Mouse (Mus musculus): ENCODE results near the gene Scube1. TPM values are rescaled to one million over a fixed set of nuclear protein-coding genes. Genes with fewer than 3 reads are reported as not detected.

The Scube1 gene
- total and polyA plus RNA-seq, 3 experiments, result 0.65 to 2.2 (median 1.3) TPM

DNA sequence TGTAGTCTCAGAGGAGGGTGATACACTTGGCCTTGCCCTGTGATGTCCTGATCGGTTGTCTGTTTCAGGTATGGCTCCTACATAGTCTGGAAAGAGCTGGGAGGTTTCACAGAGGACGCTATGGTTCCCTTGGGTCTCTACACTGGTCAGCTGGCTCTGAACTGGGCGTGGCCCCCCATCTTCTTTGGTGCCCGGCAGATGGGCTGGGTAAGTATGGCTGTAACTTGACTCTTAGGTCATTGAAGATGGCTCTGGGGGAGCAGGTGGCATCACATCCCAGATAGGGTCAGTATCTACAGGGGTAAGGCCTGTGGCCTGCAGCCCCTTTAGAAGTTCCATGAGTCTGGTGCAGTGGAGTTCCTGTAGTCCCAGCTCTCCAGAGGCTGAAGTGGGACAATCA, 152.7 kb downstream of the Scube1 start:
- intact Hi-C loops (cut with DNase I), result no loop called here
- Histone ChIP-seq H3K9ac (ENCODE audit: low read depth, low read length) (no peak overlapping the region), H3K36me3 (ENCODE audit: control insufficient read depth, insufficient read depth, low read length) (no peaks in the 10 kb centered on the region), H3K27me3 (ENCODE audit: control insufficient read depth, insufficient read depth, low read length) (no peaks in the 10 kb centered on the region), H3K79me2 (replicated peaks; ENCODE audit: control insufficient read depth, insufficient read depth, low read length) (no peaks in the 10 kb centered on the region), H3K27ac (no peak overlapping the region), H3K4me3 (no peak overlapping the region), H3K4me1 (ENCODE audit: control insufficient read depth, insufficient read depth, low read length) (no peaks in the 10 kb centered on the region)
- 79% methylated on average over 4 of the region's 4 CpGs for WGBS
- TF ChIP-seq POLR2A (IDR thresholded peaks at IDR 0.05; ENCODE audit: insufficient read depth, low read depth, low read length) (no peak), CTCF (IDR thresholded peaks at IDR 0.05) (no peak), EP300 (IDR thresholded peaks at IDR 0.05; ENCODE audit: insufficient read depth, low read depth, low read length) (no peak)
- no peak for DNase-seq

DNA sequence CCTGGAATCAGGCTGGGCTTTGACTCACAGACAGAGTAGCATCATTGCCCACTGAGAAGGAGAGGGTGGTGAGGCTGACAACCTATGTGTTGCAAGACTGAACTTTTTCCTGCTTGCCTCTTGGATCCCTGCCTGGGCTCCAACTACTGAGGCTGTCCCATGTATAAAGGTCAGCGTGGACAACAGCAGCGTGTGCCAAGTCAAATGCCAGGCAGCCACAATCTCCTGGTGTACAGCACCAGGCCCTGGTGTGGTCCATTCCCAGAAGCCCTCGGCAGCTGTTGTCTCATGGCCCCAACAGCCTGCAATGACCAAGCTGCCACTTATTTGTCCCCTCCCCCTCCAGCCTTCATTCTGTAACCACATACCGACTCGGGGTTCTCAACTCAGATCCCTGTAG, 153.2 kb downstream of the Scube1 start:
- intact Hi-C loops (cut with DNase I), result no loop called here
- 73% methylated on average over 5 of the region's 5 CpGs for WGBS
- H3K79me2 ChIP-seq (replicated peaks; ENCODE audit: control insufficient read depth, insufficient read depth, low read length), result no peaks in the 10 kb centered on the region
- H3K27ac ChIP-seq, result no peak overlapping the region
- H3K4me1 ChIP-seq (ENCODE audit: control insufficient read depth, insufficient read depth, low read length), result peaks cover 2% of the 10 kb centered on the region; the same call in 1 of the 2 replicates
- no peak overlapping the region for H3K4me3 ChIP-seq
- no peaks in the 10 kb centered on the region for H3K36me3 ChIP-seq (ENCODE audit: control insufficient read depth, insufficient read depth, low read length)
- TF ChIP-seq EP300 (IDR thresholded peaks at IDR 0.05; ENCODE audit: insufficient read depth, low read depth, low read length) (no peak), POLR2A (IDR thresholded peaks at IDR 0.05; ENCODE audit: insufficient read depth, low read depth, low read length) (no peak), CTCF (IDR thresholded peaks at IDR 0.05) (no peak)
- no peak overlapping the region for H3K9ac ChIP-seq (ENCODE audit: low read depth, low read length)
- H3K27me3 ChIP-seq (ENCODE audit: control insufficient read depth, insufficient read depth, low read length), result no peaks in the 10 kb centered on the region
- DNase-seq, result no peak

DNA sequence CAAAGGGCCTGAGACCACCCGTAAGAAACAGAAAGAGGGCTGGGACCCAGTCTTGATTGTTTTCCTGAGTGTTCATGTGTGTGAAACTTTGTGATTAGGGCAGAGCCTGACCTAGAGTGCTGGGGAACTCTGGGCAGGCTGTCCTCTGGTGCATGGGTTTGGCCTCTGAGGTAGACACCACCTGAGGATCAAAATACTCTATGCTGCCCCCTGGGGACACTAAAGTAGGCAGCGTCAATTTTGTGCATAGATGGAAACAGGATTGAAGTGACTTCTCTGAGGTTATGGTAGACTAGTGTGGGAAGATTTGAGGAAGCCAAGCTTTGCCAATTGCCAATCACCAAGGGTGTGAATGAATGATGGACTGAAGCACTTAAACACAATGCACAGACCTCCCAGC, 154.2 kb downstream of the Scube1 start:
- no peak for DNase-seq
- H3K79me2 ChIP-seq (replicated peaks; ENCODE audit: control insufficient read depth, insufficient read depth, low read length), result no peaks in the 10 kb centered on the region
- intact Hi-C loops (cut with DNase I), result no loop called here
- no peak overlapping the region for H3K4me3 ChIP-seq
- H3K27me3 ChIP-seq (ENCODE audit: control insufficient read depth, insufficient read depth, low read length), result no peaks in the 10 kb centered on the region
- no peak overlapping the region for H3K27ac ChIP-seq
- H3K36me3 ChIP-seq (ENCODE audit: control insufficient read depth, insufficient read depth, low read length), result no peaks in the 10 kb centered on the region
- TF ChIP-seq POLR2A (IDR thresholded peaks at IDR 0.05; ENCODE audit: insufficient read depth, low read depth, low read length) (no peak), CTCF (IDR thresholded peaks at IDR 0.05) (peak; percentile 50), EP300 (IDR thresholded peaks at IDR 0.05; ENCODE audit: insufficient read depth, low read depth, low read length) (no peak)
- no peak overlapping the region for H3K9ac ChIP-seq (ENCODE audit: low read depth, low read length)
- WGBS, result 63% methylated on average over 2 of the region's 2 CpGs
- H3K4me1 ChIP-seq (ENCODE audit: control insufficient read depth, insufficient read depth, low read length), result peaks cover 4% of the 10 kb centered on the region

DNA sequence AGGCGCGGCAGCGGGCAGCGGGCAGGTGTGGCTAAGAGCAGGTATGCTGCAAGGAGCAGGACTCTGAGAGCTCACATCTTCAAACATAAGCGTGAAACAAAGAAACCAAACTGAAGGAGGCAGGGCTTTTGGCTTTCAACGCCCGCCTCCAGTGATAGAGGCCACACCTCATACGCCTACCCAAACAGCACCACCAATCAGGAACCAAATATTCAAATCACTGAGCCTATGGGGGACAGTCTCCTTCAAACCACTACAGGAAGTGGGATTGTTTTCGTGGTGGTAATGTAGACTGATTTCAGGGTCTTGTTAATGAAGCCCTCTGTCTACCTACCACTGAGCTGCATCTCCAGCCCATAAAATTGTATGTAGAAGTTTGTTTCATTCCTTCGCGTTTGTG, 155.1 kb downstream of the Scube1 start:
- Histone ChIP-seq H3K9ac (ENCODE audit: low read depth, low read length) (no peak overlapping the region), H3K36me3 (ENCODE audit: control insufficient read depth, insufficient read depth, low read length) (no peaks in the 10 kb centered on the region), H3K4me3 (no peak overlapping the region), H3K79me2 (replicated peaks; ENCODE audit: control insufficient read depth, insufficient read depth, low read length) (no peaks in the 10 kb centered on the region), H3K27me3 (ENCODE audit: control insufficient read depth, insufficient read depth, low read length) (no peaks in the 10 kb centered on the region), H3K27ac (no peak overlapping the region), H3K4me1 (ENCODE audit: control insufficient read depth, insufficient read depth, low read length) (peaks cover 6% of the 10 kb centered on the region)
- intact Hi-C loops (cut with DNase I), result loop anchor here (5.0 kb wide), 1 partner anchor 38 kb away; no protein-coding TSS in a partner anchor
- DNase-seq, result no peak
- 69% methylated on average over 11 of the region's 11 CpGs for WGBS
- no peak for TF ChIP-seq EP300 (IDR thresholded peaks at IDR 0.05; ENCODE audit: insufficient read depth, low read depth, low read length)
- no peak for TF ChIP-seq CTCF (IDR thresholded peaks at IDR 0.05)
- TF ChIP-seq POLR2A (IDR thresholded peaks at IDR 0.05; ENCODE audit: insufficient read depth, low read depth, low read length), result no peak

DNA sequence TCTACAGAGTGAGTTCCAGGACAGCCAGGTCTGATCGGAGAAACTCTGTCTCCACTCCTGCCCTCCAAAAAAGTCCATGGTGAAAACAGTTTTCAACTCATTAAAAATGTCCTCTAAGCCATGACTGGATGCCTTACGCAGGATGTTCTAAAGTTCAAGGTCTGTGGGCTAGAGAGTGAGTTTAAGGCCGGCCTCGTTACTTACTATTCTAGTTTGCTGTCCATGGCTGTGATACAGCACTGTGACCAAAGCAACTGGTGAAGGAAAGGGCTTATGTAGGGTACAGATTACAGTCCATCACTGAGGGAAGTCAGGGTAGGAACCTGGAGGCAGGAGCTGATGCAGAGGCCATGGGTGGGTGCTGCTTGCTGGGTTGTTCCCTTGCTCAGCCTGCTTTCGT, 156.3 kb downstream of the Scube1 start:
- no peak for DNase-seq
- no peak overlapping the region for H3K4me3 ChIP-seq
- no peaks in the 10 kb centered on the region for H3K36me3 ChIP-seq (ENCODE audit: control insufficient read depth, insufficient read depth, low read length)
- H3K79me2 ChIP-seq (replicated peaks; ENCODE audit: control insufficient read depth, insufficient read depth, low read length), result no peaks in the 10 kb centered on the region
- no peaks in the 10 kb centered on the region for H3K27me3 ChIP-seq (ENCODE audit: control insufficient read depth, insufficient read depth, low read length)
- H3K9ac ChIP-seq (ENCODE audit: low read depth, low read length), result no peak overlapping the region
- no peak overlapping the region for H3K27ac ChIP-seq
- intact Hi-C loops (cut with DNase I), result loop anchor here (5.0 kb wide), 1 partner anchor 39 kb away; no protein-coding TSS in a partner anchor
- WGBS, result 93% methylated on average over 5 of the region's 5 CpGs
- peaks cover 8% of the 10 kb centered on the region for H3K4me1 ChIP-seq (ENCODE audit: control insufficient read depth, insufficient read depth, low read length)
- no peak for TF ChIP-seq EP300 (IDR thresholded peaks at IDR 0.05; ENCODE audit: insufficient read depth, low read depth, low read length)
- no peak for TF ChIP-seq CTCF (IDR thresholded peaks at IDR 0.05)
- no peak for TF ChIP-seq POLR2A (IDR thresholded peaks at IDR 0.05; ENCODE audit: insufficient read depth, low read depth, low read length)

DNA sequence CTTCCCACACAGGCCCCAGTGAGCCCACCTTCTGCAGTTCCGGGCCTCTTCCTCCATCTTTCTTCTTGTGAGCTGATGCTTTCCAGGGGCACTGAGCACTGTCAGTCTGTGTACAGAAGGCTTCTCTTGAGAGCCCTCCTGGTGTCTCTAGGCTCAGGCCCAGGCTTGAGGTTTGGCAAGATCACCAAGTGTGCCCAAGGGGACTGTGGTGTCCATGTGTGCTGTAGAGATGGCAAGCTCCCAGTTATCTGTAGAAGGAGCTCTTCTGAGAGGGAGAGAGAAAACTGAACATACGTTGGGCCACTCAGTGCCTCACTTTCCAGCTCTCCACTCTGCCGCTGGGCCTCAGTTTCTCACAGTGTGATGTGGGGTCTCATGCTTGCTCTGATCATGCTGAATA, 157.1 kb downstream of the Scube1 start:
- intact Hi-C loops (cut with DNase I), result loop anchor here (5.0 kb wide), 1 partner anchor 40 kb away; no protein-coding TSS in a partner anchor
- Histone ChIP-seq H3K4me1 (ENCODE audit: control insufficient read depth, insufficient read depth, low read length) (peaks cover 8% of the 10 kb centered on the region), H3K79me2 (replicated peaks; ENCODE audit: control insufficient read depth, insufficient read depth, low read length) (no peaks in the 10 kb centered on the region), H3K36me3 (ENCODE audit: control insufficient read depth, insufficient read depth, low read length) (no peaks in the 10 kb centered on the region), H3K27me3 (ENCODE audit: control insufficient read depth, insufficient read depth, low read length) (no peaks in the 10 kb centered on the region), H3K27ac (no peak overlapping the region), H3K9ac (ENCODE audit: low read depth, low read length) (no peak overlapping the region), H3K4me3 (no peak overlapping the region)
- TF ChIP-seq EP300 (IDR thresholded peaks at IDR 0.05; ENCODE audit: insufficient read depth, low read depth, low read length), result no peak
- no peak for TF ChIP-seq CTCF (IDR thresholded peaks at IDR 0.05)
- TF ChIP-seq POLR2A (IDR thresholded peaks at IDR 0.05; ENCODE audit: insufficient read depth, low read depth, low read length), result no peak
- 91% methylated on average over 3 of the region's 3 CpGs for WGBS
- DNase-seq, result no peak
